Mouse (Mus musculus): ENCODE measurements around the gene Mast4. TPM values are rescaled to one million over a fixed set of nuclear protein-coding genes. Genes with fewer than 3 reads are reported as not detected.

Gene Mast4
- total and polyA plus RNA-seq, 3 experiments, result 2.7 to 7.0 TPM; not detected in 1

- TF ChIP-seq CHD1 (IDR thresholded peaks at IDR 0.05; ENCODE audit: low read depth, low read length), result peak; percentile 75; the same call in 1 of the 2 replicates
- peak; percentile 71 for TF ChIP-seq TAL1 (IDR thresholded peaks at IDR 0.05; ENCODE audit: low read length)
- TF ChIP-seq ZC3H11A (IDR thresholded peaks at IDR 0.05; ENCODE audit: low read depth, low read length), result no peak
- TF ChIP-seq BHLHE40 (IDR thresholded peaks at IDR 0.05; ENCODE audit: borderline replicate concordance, low read depth, low read length), result peak; percentile 79
- 0 out of 2 replicates have a peak, but pooled peaks have one; percentile 30 for TF ChIP-seq ZNF384 (IDR thresholded peaks at IDR 0.05; ENCODE audit: low read depth, low read length)
- TF ChIP-seq ZMIZ1 (IDR thresholded peaks at IDR 0.05; ENCODE audit: low read depth, low read length), result no peak
- TF ChIP-seq ELF1 (IDR thresholded peaks at IDR 0.05; ENCODE audit: low read depth, low read length), result 0 out of 2 replicates have a peak, but pooled peaks have one; percentile 39
- peak; percentile 25; the same call in 1 of the 2 replicates for TF ChIP-seq MXI1 (IDR thresholded peaks at IDR 0.05; ENCODE audit: low read depth, low read length)
- TF ChIP-seq USF1 (IDR thresholded peaks at IDR 0.05; ENCODE audit: low read depth, low read length), result no peak
- TF ChIP-seq MAX (IDR thresholded peaks at IDR 0.05; ENCODE audit: low read length), result peak; percentile 57; the same call in 1 of the 2 replicates
- TF ChIP-seq POLR2A (IDR thresholded peaks at IDR 0.05; ENCODE audit: control insufficient read depth in 1 of 2, insufficient read depth in 1 of 2, low read depth in 1 of 2, low read length in 2 of 2, poor library complexity in 1 of 2), result no peak
- peak; percentile 73 for TF ChIP-seq GATA1 (IDR thresholded peaks at IDR 0.05; ENCODE audit: low read depth, low read length)
- no peak for TF ChIP-seq USF2 (IDR thresholded peaks at IDR 0.05; ENCODE audit: borderline replicate concordance in 1 of 2, insufficient read depth in 1 of 2, low read depth in 1 of 2, low read length in 2 of 2)
- TF ChIP-seq RCOR1 (IDR thresholded peaks at IDR 0.05; ENCODE audit: low read depth, low read length), result peak; percentile 62; the same call in 1 of the 2 replicates
- TF ChIP-seq CHD2 (IDR thresholded peaks at IDR 0.05; ENCODE audit: low read length), result no peak
Measured at GRCm38 (mm10) chr13:102862397-102862796, 471.9 kb downstream of the Mast4 start (continued).

- TF ChIP-seq E2F4 (IDR thresholded peaks at IDR 0.05; ENCODE audit: borderline replicate concordance, low read depth, low read length) (no peak), POLR2AphosphoS5 (IDR thresholded peaks at IDR 0.05; ENCODE audit: borderline replicate concordance, low read depth, low read length) (no peak), ZMIZ1 (IDR thresholded peaks at IDR 0.05; ENCODE audit: low read depth, low read length) (no peak), MYB (IDR thresholded peaks at IDR 0.05; ENCODE audit: low read depth, low read length) (no peak), RCOR1 (IDR thresholded peaks at IDR 0.05; ENCODE audit: low read depth, low read length) (no peak)
- Histone ChIP-seq H3K36me3 (ENCODE audit: control insufficient read depth in 1 of 2, insufficient read depth in 2 of 2, low read length in 2 of 2) (peaks cover 0 to 35% of the 10 kb centered on the region in 2 experiments; a peak in 2 of 4 replicates), H3K9me3 (replicated peaks; ENCODE audit: insufficient read depth, low read length) (no peaks in the 10 kb centered on the region), H3K79me2 (ENCODE audit: control insufficient read depth, insufficient read depth, low read length, poor library complexity) (peaks cover 2% of the 10 kb centered on the region), H3K27ac (ENCODE audit: control insufficient read depth, low read depth, low read length) (no peak overlapping the region), H3K9ac (ENCODE audit: control insufficient read depth, low read depth, low read length, poor library complexity, severe bottlenecking) (no peak overlapping the region), H3K27me3 (ENCODE audit: control insufficient read depth in 1 of 2, insufficient read depth in 2 of 2, low read length in 2 of 2) (no peaks in the 10 kb centered on the region), H3K4me1 (ENCODE audit: control insufficient read depth in 1 of 2, insufficient read depth in 2 of 2, low read length in 2 of 2) (peaks cover 29 to 46% of the 10 kb centered on the region in 2 experiments), H3K4me3 (ENCODE audit: control insufficient read depth in 1 of 2, insufficient read depth in 1 of 2, low read depth in 2 of 2, low read length in 2 of 2) (no peak overlapping the region)
- no peak for DNase-seq (ENCODE audit: low read depth, low spot score)
Measured at GRCm38 (mm10) chr13:102860733-102861132, 473.6 kb downstream of the Mast4 start.

- no peak for TF ChIP-seq ZNF384 (IDR thresholded peaks at IDR 0.05; ENCODE audit: low read depth, low read length)
- TF ChIP-seq MEF2A (IDR thresholded peaks at IDR 0.05; ENCODE audit: extremely low read depth, insufficient replicate concordance, low read depth, low read length, poor library complexity, severe bottlenecking), result no peak
- no peak for TF ChIP-seq JUND (IDR thresholded peaks at IDR 0.05; ENCODE audit: low read depth, low read length)
- no peak for TF ChIP-seq POLR2AphosphoS2 (IDR thresholded peaks at IDR 0.05; ENCODE audit: low read length)
- no peak for TF ChIP-seq NRF1 (IDR thresholded peaks at IDR 0.05; ENCODE audit: insufficient read depth, low read depth, low read length, poor library complexity, severe bottlenecking)
- no peak for TF ChIP-seq ZC3H11A (IDR thresholded peaks at IDR 0.05; ENCODE audit: low read depth, low read length)
- no peak for TF ChIP-seq MAFK (IDR thresholded peaks at IDR 0.05; ENCODE audit: borderline replicate concordance, low read depth, low read length)
- TF ChIP-seq TAL1 (IDR thresholded peaks at IDR 0.05; ENCODE audit: low read length), result no peak
- no peak for TF ChIP-seq ZKSCAN1 (IDR thresholded peaks at IDR 0.05; ENCODE audit: low read depth, low read length)
- TF ChIP-seq MYB (IDR thresholded peaks at IDR 0.05; ENCODE audit: low read depth, low read length), result no peak
- TF ChIP-seq RAD21 (IDR thresholded peaks at IDR 0.05; ENCODE audit: low read depth, low read length), result no peak
- no peak for TF ChIP-seq SMC3 (IDR thresholded peaks at IDR 0.05; ENCODE audit: low read depth, low read length)
- TF ChIP-seq UBTF (IDR thresholded peaks at IDR 0.05; ENCODE audit: borderline replicate concordance, insufficient read depth, low read depth, low read length), result no peak
- H3K36me3 ChIP-seq (ENCODE audit: control insufficient read depth in 1 of 2, insufficient read depth in 2 of 2, low read length in 2 of 2), result peaks cover 0 to 31% of the 10 kb centered on the region in 2 experiments; a peak in 2 of 4 replicates
- H3K79me2 ChIP-seq (ENCODE audit: control insufficient read depth, insufficient read depth, low read length, poor library complexity), result peaks cover 2% of the 10 kb centered on the region
- no peak overlapping the region for H3K4me3 ChIP-seq (ENCODE audit: control insufficient read depth in 1 of 2, insufficient read depth in 1 of 2, low read depth in 2 of 2, low read length in 2 of 2)
- H3K27me3 ChIP-seq (ENCODE audit: control insufficient read depth in 1 of 2, insufficient read depth in 2 of 2, low read length in 2 of 2), result no peaks in the 10 kb centered on the region
- H3K27ac ChIP-seq (ENCODE audit: control insufficient read depth, low read depth, low read length), result no peak overlapping the region
- no peak for DNase-seq (ENCODE audit: low read depth, low spot score)
- no peak overlapping the region for H3K9ac ChIP-seq (ENCODE audit: control insufficient read depth, low read depth, low read length, poor library complexity, severe bottlenecking)
- peaks cover 25 to 40% of the 10 kb centered on the region in 2 experiments for H3K4me1 ChIP-seq (ENCODE audit: control insufficient read depth in 1 of 2, insufficient read depth in 2 of 2, low read length in 2 of 2)
- no peaks in the 10 kb centered on the region for H3K9me3 ChIP-seq (replicated peaks; ENCODE audit: insufficient read depth, low read length)
Measured at GRCm38 (mm10) chr13:102860135-102860534, 474.2 kb downstream of the Mast4 start.

Data from MEL (cell line).